7 mouse cellular contexts compared by ENCODE assay signal in the genomic region with DNA sequence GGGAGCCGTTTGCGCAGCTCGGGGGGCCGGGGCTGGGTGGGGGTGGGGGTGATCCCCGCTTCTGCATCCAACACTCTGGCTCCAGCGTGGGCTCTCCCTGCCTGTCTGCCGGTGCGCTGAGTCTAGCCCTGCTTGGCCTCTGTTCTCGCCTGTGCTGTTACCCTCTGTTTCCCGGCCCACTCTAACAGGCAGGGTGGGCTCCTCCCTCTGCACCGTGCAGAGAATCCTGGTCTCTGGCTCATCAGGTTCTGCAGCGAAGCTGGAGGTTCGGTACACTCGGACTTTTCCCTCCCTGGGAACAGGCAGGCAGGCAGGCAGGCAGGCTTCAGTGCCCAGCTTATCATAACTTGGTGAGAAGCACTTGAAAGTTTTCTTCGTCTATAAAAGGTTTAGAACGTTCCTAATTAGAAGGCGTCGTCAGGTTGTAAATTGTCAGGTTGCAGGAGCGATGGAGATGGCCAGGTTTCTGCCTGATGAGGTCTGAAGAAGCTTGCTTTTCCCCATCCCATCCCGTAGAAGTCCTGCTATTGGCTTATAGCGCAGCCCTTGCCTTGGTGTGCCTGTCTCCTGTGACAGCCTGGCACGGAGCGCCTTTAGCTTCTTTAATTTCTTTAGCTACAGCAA. TPM values are rescaled to one million over a fixed set of nuclear protein-coding genes. Genes with fewer than 3 reads are reported as not detected.
A peak's percentile ranks its signal among the peaks of the same experiment; 100 is the strongest.
DNase-seq lines count a peak whose midpoint lies in the region; ATAC-seq and TF ChIP-seq lines count a peak whose summit lies in the region.

No protein-coding gene starts in this region.

- H3K4me3 ChIP-seq in cerebellum, adult 2 months (replicated peaks; ENCODE audit: insufficient read depth, low read depth, low read length): peak overlapping the region; percentile 73
- peak overlapping the region; percentile 71 for H3K4me3 ChIP-seq in kidney, postnatal 0 days (replicated peaks; ENCODE audit: low read depth, low read length)
- peak overlapping the region; percentile 79 for H3K4me3 ChIP-seq in lung, embryonic 14.5 days (ENCODE audit: low read depth, low read length)

- ATAC-seq in kidney, postnatal 0 days (replicated peaks; ENCODE audit: low FRiP score, low read depth): peak; percentile 59
- ATAC-seq in lung, embryonic 14.5 days (ENCODE audit: insufficient read depth): peak; percentile 73

- no peak for TF ChIP-seq CTCF in cerebellum, adult 2 months (IDR thresholded peaks at IDR 0.05; ENCODE audit: borderline replicate concordance, insufficient read depth, low read depth, low read length)
- TF ChIP-seq CTCF in kidney, postnatal 0 days (IDR thresholded peaks at IDR 0.05; ENCODE audit: low read depth): no peak
- TF ChIP-seq CTCF in lung, embryonic 14.5 days (IDR thresholded peaks at IDR 0.05; ENCODE audit: low read depth): no peak

- DNase-seq in thymus, postnatal 4 days: peak; percentile 20
- no peak for DNase-seq in thymus, postnatal 36 days
- DNase-seq in cerebellum, adult 2 months: peak in 1 of 2 experiments; percentile 15
- DNase-seq in heart, adult 9 months (ENCODE audit: low spot score in 2 of 2): peak; percentile 15 to 34
- peak; percentile 64 for DNase-seq in kidney, postnatal 0 days (ENCODE audit: low spot score)
- peak; percentile 61 for DNase-seq in lung, embryonic 14.5 days
- peak; percentile 33 to 49 for DNase-seq in right cerebral cortex, adult 2 months (ENCODE audit: low spot score in 2 of 2)

- no peak for TF ChIP-seq POLR2A in cerebellum, adult 2 months (IDR thresholded peaks at IDR 0.05; ENCODE audit: borderline replicate concordance, insufficient read depth, low read length)

- no peaks in the 10 kb centered on the region for H3K9me3 ChIP-seq in kidney, postnatal 0 days (replicated peaks; ENCODE audit: low read length)
- no peaks in the 10 kb centered on the region; the same call in 1 of the 2 replicates for H3K9me3 ChIP-seq in lung, embryonic 14.5 days (ENCODE audit: low read depth, low read length)

- no peaks in the 10 kb centered on the region for H3K27me3 ChIP-seq in cerebellum, adult 2 months (ENCODE audit: control insufficient read depth, insufficient read depth, low read length)
- no peaks in the 10 kb centered on the region for H3K27me3 ChIP-seq in kidney, postnatal 0 days (ENCODE audit: insufficient read depth, low read length)
- no peaks in the 10 kb centered on the region for H3K27me3 ChIP-seq in lung, embryonic 14.5 days (ENCODE audit: insufficient read depth, low read length)

- H3K4me1 ChIP-seq in cerebellum, adult 2 months (ENCODE audit: control insufficient read depth, insufficient read depth, low read length): no peaks in the 10 kb centered on the region
- H3K4me1 ChIP-seq in kidney, postnatal 0 days (replicated peaks; ENCODE audit: insufficient read depth, low read length): 0 out of 2 replicates have a peak, but pooled peaks cover 2% of the 10 kb centered on the region
- no peaks in the 10 kb centered on the region for H3K4me1 ChIP-seq in lung, embryonic 14.5 days (ENCODE audit: insufficient read depth)

- H3K4me2 ChIP-seq in kidney, postnatal 0 days (ENCODE audit: low read length): peak overlapping the region; percentile 79
- H3K4me2 ChIP-seq in lung, embryonic 14.5 days: peak overlapping the region; percentile 77

- H3K9ac ChIP-seq in kidney, postnatal 0 days (ENCODE audit: low read depth, low read length): peak overlapping the region; percentile 74
- H3K9ac ChIP-seq in lung, embryonic 14.5 days: peak overlapping the region; percentile 81

- 1% methylated on average over 23 of the region's 23 CpGs for WGBS in cerebellum, adult 2 months
- WGBS in kidney, postnatal 0 days: 1% methylated on average over 23 of the region's 23 CpGs
- WGBS in lung, embryonic 14.5 days: under 1% methylated on average over 20 of the region's 23 CpGs

- peaks cover 10% of the 10 kb centered on the region; the same call in 1 of the 2 replicates for H3K36me3 ChIP-seq in kidney, postnatal 0 days (ENCODE audit: insufficient read depth, low read length)
- peaks cover 14% of the 10 kb centered on the region for H3K36me3 ChIP-seq in lung, embryonic 14.5 days (ENCODE audit: insufficient read depth)

- no peak overlapping the region for H3K27ac ChIP-seq in cerebellum, adult 2 months (ENCODE audit: insufficient read depth, low read length)
- peak overlapping the region; percentile 89 for H3K27ac ChIP-seq in kidney, postnatal 0 days
- H3K27ac ChIP-seq in lung, embryonic 14.5 days (ENCODE audit: low read depth): peak overlapping the region; percentile 94

RNA-seq across cellular contexts. Expression of a gene that starts 0.9 kb away (rescaled TPM):
- 31.4 and 35.2 TPM in 2 replicates for polyA plus RNA-seq in cerebellum, adult 2 months (2012; rRNA removed)
- 135 TPM in 2 replicates for polyA plus RNA-seq in kidney, postnatal 0 days (2015; fragmentation: Nextera tagmentation; extraction: Ambion mirVana)
- 52.7 and 58.5 TPM in 2 replicates for polyA plus RNA-seq in lung, embryonic 14.5 days (2014; fragmentation: Nextera tagmentation; extraction: Ambion mirVana)

Comparison
In these comparisons a context has a peak if more than half of its experiments do, and no peak if none do; other contexts are left out.
1. DNase-seq: peak in thymus, postnatal 4 days (single experiment), heart, adult 9 months (2 of 2), kidney, postnatal 0 days (single experiment), lung, embryonic 14.5 days (single experiment) and right cerebral cortex, adult 2 months (2 of 2); none in thymus, postnatal 36 days (0 of 2).
2. Peak in every context shown above with its lines, with median percentiles within 50 percentile points of each other: H3K4me3 ChIP-seq.